Mouse (Mus musculus) liver, adult 2 months (tissue): Measurements from ENCODE around the gene Nap1l5. TPM values are rescaled to one million over a fixed set of nuclear protein-coding genes. Genes with fewer than 3 reads are reported as not detected.

Source experiments
- DNase-seq: peaks from one replicate; pipeline ENCODE4 v3.0.0-alpha.2; 2011; ENCODE audit warnings: low read depth, low spot score; ENCODE audit errors: extremely low read depth
- H3K27ac ChIP-seq: fragments of 200-500 bp; replicated peaks from 2 replicates; pipeline ENCODE4 v1.5.1; 2012; ENCODE audit warnings: low read depth, mild to moderate bottlenecking, control low read depth, inconsistent platforms, low read length; ENCODE audit not compliant: insufficient read depth
- H3K27me3 ChIP-seq: fragments of 200-500 bp; 2 replicates; pipeline ENCODE4 v1.6.1; 2012; ENCODE audit warnings: mild to moderate bottlenecking, moderate library complexity, low read length, inconsistent platforms; ENCODE audit not compliant: control insufficient read depth, insufficient read depth
- H3K36me3 ChIP-seq: fragments of 200-500 bp; 2 replicates; pipeline ENCODE4 v1.6.1; 2012; ENCODE audit warnings: low read length, inconsistent platforms; ENCODE audit not compliant: control insufficient read depth, insufficient read depth
- H3K4me1 ChIP-seq: fragments of 200-500 bp; 2 replicates; pipeline ENCODE4 v1.6.1; 2011; ENCODE audit warnings: low read length; ENCODE audit not compliant: control insufficient read depth, insufficient read depth
- H3K4me3 ChIP-seq: fragments of 200-500 bp; 2 replicates; pipeline ENCODE4 v1.5.1; 2011; ENCODE audit warnings: low read depth, mild to moderate bottlenecking, control low read depth, low read length, moderate library complexity; ENCODE audit not compliant: insufficient read depth
- H3K79me2 ChIP-seq: fragments of 200-500 bp; 2 replicates; pipeline ENCODE4 v1.6.1; 2012; ENCODE audit warnings: inconsistent platforms, mild to moderate bottlenecking, low read length, moderate library complexity; ENCODE audit not compliant: control insufficient read depth, insufficient read depth
- H3K9ac ChIP-seq: fragments of 200-500 bp; 2 replicates; pipeline ENCODE4 v1.6.1; 2012; ENCODE audit warnings: low read depth, mild to moderate bottlenecking, control low read depth, inconsistent platforms, low read length
- CTCF ChIP-seq: fragments of 200-500 bp; IDR thresholded peaks from 2 replicates; pipeline ENCODE4 v1.5.1; 2011; ENCODE audit warnings: low read depth, low read length, control low read depth
- POLR2A ChIP-seq: fragments of 200-500 bp; IDR thresholded peaks from 2 replicates; pipeline ENCODE4 v1.6.1; 2011; ENCODE audit warnings: low read length, control low read depth; ENCODE audit not compliant: insufficient read depth; ENCODE audit errors: extremely low read depth
- WGBS: fragments of 180-500 bp; shearing (Covaris S2); methylation state at CpG from one replicate; pipeline ENCODE4 v1.1.7; 2018; 5-methylcytosine and 5-hydroxymethylcytosine counted together
- polyA plus RNA-seq: library from polyadenylated mRNA; depleted of rRNA; stranded (reverse); fragments of >200 nt; gene quantifications from 2 replicates; pipeline ENCODE4 v1.2.3, GENCODE M21; 2012
- total RNA-seq: library from RNA; depleted of rRNA; stranded (reverse); fragments of >200 nt; gene quantifications from 2 replicates; pipeline ENCODE4 v1.2.3, GENCODE M21; 2014

Gene Nap1l5
- total and polyA plus RNA-seq, 2 experiments = 0.09 TPM; not detected in 1

DNA sequence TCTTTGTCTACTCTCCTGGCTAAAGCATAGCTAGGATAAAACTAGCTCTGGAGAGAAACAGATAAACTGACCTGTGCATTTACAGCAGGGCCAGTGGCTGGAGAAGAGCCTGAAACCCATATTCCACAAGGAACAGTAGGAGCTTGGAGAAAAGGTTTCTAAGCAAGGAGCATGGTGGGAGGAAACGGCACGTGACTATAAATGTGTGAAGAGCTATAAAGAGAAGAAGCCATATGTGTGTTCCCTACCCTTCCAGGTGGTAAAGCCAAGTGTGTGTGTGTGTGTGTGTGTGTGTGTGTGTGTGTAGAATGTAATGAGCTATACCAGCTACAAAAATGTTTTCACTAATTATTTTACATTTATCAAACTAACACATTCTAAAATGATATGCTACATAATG lies 35.4 kb upstream of the Nap1l5 start:
- Histone ChIP-seq H3K27ac (no peak overlapping the region), H3K36me3 (peaks cover 43% of the 10 kb centered on the region), H3K4me3 (no peak overlapping the region), H3K79me2 (no peaks in the 10 kb centered on the region), H3K4me1 (no peaks in the 10 kb centered on the region; the same call in 1 of the 2 replicates), H3K27me3 (no peaks in the 10 kb centered on the region), H3K9ac (no peak overlapping the region)
- TF ChIP-seq POLR2A = no peak
- no peak for TF ChIP-seq CTCF
- whole genome bisulfite sequencing = 96% methylated on average over 2 of the region's 2 CpGs
- no peak for DNase-seq

DNA sequence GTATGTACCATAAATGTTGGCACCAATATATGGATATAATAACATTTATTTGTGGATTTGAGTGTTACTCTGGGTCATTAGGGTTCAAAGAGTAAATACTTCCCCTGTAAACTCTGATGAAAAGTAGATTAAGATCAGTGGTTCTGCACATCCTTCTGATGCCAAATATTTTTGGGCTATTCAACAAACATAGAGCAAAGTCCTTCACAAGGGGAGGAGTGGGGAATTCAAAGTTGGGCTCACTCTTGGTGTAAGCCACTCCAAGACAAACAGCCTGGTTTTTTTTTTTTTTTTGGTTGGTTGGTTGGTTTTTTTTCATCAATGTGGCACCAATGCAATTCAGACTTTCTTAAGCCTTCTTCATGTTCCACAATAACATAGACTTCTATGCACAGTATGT lies 30.9 kb upstream of the Nap1l5 start:
- peak; percentile 99 for DNase-seq

DNA sequence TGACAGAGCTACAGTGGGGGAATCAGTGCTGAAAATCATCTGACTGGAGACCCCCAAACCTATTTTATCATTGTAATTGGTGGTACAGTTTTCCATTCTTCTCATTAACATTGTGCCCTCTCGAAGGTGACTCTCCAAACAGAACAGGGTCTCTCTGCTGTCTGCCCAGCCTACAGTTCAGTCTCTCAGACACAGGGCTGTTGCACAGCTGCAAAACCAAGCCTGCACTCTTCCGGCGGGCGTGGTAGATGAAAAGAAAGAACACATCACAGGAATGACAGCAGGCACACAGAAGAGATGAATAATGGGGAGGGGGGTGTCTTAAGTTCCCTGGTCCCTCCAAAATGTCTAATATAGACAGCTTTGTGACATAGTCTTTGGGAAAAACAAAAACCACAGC lies 27.3 kb upstream of the Nap1l5 start:
- H3K27ac ChIP-seq = no peak overlapping the region
- peaks cover 6% of the 10 kb centered on the region for H3K4me1 ChIP-seq
- H3K79me2 ChIP-seq = no peaks in the 10 kb centered on the region
- peaks cover 22% of the 10 kb centered on the region for H3K36me3 ChIP-seq
- no peak for TF ChIP-seq POLR2A
- DNase-seq = no peak
- 96% methylated on average over 4 of the region's 4 CpGs for WGBS
- no peaks in the 10 kb centered on the region for H3K27me3 ChIP-seq
- no peak overlapping the region for H3K9ac ChIP-seq
- H3K4me3 ChIP-seq = no peak overlapping the region

More for the DNA sequence above, 30.9 kb upstream of the Nap1l5 start:
- Histone ChIP-seq H3K27ac (no peak overlapping the region), H3K4me1 (no peaks in the 10 kb centered on the region; the same call in 1 of the 2 replicates), H3K27me3 (no peaks in the 10 kb centered on the region), H3K36me3 (peaks cover 40% of the 10 kb centered on the region), H3K4me3 (no peak overlapping the region), H3K79me2 (no peaks in the 10 kb centered on the region), H3K9ac (no peak overlapping the region)
- TF ChIP-seq POLR2A (no peak), CTCF (no peak)

DNA sequence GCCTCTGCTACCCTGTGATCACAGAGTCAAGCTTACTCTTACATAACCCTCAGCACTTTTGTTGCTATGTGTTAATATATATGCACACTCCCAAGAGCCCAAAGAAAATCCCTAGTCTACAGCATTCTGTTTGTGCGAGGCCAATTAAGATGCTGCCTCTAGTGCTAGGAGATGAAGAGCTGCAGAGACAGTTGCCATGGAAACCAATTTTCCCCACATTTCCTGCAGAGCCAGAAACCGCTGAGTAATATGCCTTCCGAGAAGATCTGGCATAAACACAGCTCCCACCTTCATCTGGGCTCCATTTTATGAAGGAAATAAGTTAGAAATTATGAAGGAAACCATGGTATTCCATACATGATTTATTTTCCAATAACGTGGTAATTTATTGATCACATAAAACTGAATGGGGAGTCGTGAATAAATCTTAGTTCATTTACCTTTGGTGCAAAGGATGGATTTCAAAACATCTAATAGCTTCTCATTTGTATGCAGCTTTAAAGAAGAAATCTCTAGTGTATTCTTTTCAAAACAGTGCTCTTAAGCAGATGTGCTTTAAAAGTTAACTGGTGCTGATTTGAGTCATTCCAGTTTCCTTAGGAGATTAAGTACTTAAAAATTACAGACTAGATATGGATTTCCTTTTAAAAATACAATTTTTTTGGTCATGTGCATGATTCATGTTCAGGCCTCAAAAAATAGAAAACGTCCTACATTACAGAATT lies 26.5 kb upstream of the Nap1l5 start:
- Histone ChIP-seq H3K4me1 (peaks cover 6% of the 10 kb centered on the region), H3K79me2 (no peaks in the 10 kb centered on the region), H3K4me3 (no peak overlapping the region), H3K27me3 (no peaks in the 10 kb centered on the region), H3K9ac (no peak overlapping the region), H3K36me3 (peaks cover 16% of the 10 kb centered on the region), H3K27ac (no peak overlapping the region)
- WGBS = 77% methylated on average over 6 of the region's 6 CpGs
- DNase-seq = no peak
- no peak for TF ChIP-seq CTCF
- TF ChIP-seq POLR2A = no peak

DNA sequence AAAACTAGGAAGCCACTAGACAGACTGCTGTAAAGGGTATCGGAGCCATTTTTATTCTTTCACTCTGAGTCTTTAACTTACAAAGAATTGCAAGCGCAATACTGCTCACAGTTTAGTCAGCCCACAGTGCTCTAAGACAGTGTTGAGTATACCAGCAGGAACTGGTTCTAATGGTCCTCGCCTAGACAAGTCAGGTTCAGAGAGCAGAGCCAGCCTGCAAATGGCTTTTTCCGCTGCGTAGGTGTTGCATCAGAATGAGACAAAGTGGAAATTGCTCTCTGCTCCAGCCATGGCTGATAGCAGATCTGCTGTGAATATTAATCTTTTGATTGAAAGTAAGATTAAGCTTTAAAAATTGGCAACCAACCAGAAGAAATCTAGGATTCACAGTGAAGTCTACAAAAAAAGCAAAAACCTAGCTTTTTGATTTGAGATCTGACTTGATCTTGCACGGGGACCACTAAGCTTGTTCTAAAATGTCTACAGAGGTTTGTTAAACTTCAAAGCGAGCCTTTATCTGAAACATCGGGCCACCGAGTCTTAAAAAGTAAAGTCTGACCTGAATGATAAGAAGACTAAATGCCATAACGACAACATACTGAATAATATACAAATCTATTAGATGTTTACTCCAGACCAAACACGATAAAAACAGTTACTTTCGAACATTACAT lies 25.8 kb upstream of the Nap1l5 start:
- H3K36me3 ChIP-seq = peaks cover 15% of the 10 kb centered on the region
- H3K4me1 ChIP-seq = peaks cover 9% of the 10 kb centered on the region
- peak; percentile 69 for DNase-seq
- no peak overlapping the region for H3K9ac ChIP-seq
- WGBS = 84% methylated on average over 12 of the region's 12 CpGs
- no peak overlapping the region for H3K27ac ChIP-seq
- H3K4me3 ChIP-seq = no peak overlapping the region
- TF ChIP-seq POLR2A (no peak), CTCF (no peak)
- H3K27me3 ChIP-seq = no peaks in the 10 kb centered on the region
- H3K79me2 ChIP-seq = no peaks in the 10 kb centered on the region

DNA sequence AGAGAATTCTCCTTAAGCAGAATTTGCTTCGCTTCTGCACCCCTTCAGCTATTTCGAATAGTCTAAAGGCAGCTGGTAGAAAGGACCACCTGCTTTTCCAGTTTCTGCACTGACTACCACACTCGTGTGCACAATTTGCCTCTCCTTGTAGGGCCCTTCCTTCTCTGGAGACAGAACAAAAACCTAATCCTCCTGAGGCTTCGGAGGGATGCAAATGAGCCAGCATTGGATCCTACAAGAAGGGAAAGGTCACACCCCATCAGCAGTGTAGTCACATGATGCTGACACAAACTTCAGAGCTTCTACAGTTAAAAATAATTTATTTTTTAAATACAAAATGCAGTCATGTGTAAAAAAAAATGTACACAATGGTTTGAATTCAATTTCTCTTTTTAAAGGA lies 24.3 kb upstream of the Nap1l5 start:
- 91% methylated on average over 4 of the region's 4 CpGs for WGBS
- DNase-seq = no peak

More for the DNA sequence above, 24.3 kb upstream of the Nap1l5 start:
- no peaks in the 10 kb centered on the region for H3K79me2 ChIP-seq
- TF ChIP-seq POLR2A = no peak
- TF ChIP-seq CTCF = no peak
- H3K9ac ChIP-seq = no peak overlapping the region
- H3K27ac ChIP-seq = no peak overlapping the region
- no peak overlapping the region for H3K4me3 ChIP-seq
- H3K36me3 ChIP-seq = peaks cover 9% of the 10 kb centered on the region
- no peaks in the 10 kb centered on the region for H3K27me3 ChIP-seq
- peaks cover 13% of the 10 kb centered on the region for H3K4me1 ChIP-seq
